Mouse (Mus musculus) spleen, postnatal 0 days (tissue): ENCODE measurements around the gene Pip5kl1. TPM values are rescaled to one million over a fixed set of nuclear protein-coding genes. Genes with fewer than 3 reads are reported as not detected.

Experiments used
- polyA plus RNA-seq: library from polyadenylated mRNA; unstranded; fragments of >200 nt; fragmentation: Nextera tagmentation; extraction: Ambion mirVana; gene quantifications from 2 replicates; pipeline ENCODE4 v1.2.1, GENCODE M21; 2015

The Pip5kl1 gene
- polyA plus RNA-seq: not detected in 2 replicates

DNA sequence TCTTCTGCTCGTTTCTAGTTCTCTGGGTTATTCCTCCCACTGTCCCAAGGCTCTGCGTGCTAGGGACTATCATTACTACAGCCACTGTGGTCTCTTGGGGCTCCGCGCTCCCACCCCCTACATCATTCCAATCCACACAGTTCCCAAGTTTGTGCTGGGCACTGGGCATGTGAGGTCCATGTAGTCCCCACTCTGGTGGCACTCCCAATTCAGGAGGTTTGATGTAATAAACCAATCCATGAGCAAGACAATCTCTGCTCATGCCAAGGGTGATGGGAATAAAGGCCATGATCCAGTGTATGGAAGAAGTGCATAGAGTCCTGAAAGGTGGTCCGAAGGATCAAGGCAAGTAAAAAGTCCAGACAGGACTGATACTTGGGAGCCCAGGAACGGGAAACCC is at the start of gene Pip5kl1:
Gene Pip5kl1 (plus strand): TSS at position 301 of the 400 bp plus-strand sequence.

DNA sequence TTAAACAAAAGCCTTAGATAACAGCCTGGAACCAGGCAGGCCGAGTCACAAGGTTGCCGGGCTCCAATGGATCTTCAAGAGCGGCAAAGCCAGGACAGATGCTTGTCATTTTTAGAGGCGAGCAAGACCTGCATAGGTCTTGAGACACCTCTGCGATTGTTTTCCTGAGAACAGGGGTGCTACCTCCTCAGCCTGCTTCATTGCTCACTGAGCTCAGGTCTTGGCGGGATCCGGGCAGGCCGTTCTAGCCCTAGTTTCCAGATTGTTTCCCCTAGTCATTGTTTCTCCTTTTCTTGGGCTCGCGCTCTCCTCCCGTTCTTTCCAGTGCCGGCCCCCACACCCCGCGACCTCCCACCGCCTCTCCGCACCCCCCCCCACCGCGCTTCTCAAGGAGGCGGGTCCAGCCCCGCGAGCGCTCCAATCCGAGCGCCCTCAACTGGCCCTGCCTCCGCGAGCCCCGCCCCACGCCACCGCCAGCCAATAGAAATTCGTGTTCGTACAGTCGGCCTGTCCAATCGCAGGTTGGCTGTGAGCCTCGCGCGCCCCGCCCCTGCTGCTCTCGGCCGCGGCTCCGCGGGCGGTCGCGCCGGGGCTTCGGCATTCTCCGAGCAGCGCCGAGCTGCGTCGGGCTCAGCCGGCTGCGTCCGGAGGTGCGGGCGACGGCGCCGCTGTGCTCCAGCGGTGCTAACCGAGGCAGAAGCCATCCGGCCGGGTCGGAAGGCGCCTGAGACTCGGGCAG is 39.7 kb upstream of the Pip5kl1 start, which contains the start of gene Fam102a:
Gene Fam102a (plus strand): TSS at position 600 of the 739 bp plus-strand sequence.

DNA sequence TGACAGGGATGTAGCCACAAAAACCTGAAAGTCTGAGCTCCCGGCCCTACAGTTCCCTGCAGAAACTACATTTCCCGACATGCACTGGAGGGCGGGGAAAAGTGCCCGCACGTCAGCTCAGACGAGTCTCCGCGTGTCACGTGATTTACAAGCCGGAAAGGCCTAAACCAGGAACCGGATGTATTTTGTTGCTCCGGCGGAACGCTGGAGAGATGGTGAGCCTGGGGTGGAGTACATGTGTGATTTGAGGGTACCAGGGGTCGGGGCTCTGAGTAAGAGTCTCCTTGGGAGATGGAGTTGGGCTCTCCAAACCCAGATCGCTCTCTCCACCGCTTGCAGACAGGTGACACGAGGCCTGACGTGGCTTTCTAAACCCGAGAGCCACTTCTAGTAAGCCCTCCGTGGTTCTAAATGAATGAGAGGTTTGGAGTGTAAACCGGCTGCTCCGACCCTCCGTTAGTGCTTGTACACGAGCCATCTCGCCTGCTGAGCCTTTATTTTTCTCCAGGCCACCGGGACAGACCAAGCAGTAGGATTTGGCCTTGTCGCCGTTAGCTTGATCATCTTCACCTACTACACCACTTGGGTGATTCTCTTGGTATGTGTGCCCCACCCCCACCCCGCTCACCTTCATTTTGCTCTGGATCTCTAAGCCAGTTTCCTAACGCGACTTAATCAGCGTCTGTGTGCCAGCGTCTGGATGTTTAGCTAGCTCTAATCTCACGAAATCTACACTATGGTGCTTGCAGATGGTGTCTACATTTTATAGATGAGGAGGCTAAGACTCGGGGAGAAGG is 3.7 kb upstream of the Pip5kl1 start, which contains the start of gene Dpm2:
Gene Dpm2 (plus strand): TSS at position 161 of the 797 bp plus-strand sequence.

DNA sequence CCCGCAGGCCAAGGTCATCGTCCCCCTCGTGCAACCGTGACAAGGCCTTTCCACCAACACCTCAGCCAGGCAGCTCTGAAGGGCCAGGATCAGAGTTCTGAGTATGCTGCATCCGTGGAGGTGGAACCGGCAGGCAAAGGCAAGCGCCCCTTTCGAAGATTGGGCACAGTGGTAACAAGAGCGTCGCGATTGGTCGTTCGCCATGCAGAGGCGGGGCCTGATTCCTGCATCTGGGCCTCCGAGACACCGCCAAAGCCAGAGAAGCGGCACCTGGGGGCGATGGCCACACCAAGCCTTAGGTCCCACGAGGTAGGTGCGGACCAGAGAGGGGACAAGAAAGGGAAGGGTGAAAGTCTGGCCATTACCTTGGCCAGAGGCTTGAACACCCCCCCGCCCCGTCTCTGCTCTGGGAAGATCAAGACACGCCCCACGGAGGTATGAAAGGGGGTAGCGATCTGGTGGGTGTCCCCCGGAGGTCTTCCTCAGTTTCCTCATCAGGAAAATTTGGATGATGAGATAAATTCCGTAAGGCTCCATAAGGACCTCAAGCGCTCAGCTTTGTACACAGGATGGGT is 1.1 kb downstream of the Pip5kl1 start, which contains the start of gene 9430097D07Rik:
Gene 9430097D07Rik (minus strand): TSS at position 99 of the 575 bp plus-strand sequence.

DNA sequence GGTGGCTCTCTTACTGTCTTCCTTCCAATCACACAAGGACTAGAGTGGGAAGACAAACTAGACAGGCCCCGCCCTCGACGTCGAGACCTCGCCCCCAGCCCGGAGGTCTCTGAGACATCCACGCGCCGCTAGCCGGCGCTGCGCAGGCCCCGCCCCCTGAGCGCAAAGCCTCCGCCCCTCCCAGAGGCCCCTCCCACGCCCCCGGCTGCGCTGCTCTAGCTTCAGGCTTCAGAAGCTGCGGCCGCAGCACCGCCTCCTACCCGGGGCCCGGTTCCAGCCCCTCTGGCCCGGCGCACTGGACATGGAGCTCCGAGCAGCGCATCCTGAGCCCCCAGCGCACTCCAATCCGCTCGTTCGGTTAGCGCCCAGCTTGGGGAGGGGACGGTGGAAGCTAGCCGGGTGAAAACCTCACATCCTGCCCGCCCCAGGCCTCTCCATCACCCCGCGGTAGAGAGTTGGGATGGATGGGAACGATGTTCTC is 12.3 kb downstream of the Pip5kl1 start, which contains the start of gene St6galnac4:
Gene St6galnac4 (plus strand): TSS at position 225 of the 481 bp plus-strand sequence.

DNA sequence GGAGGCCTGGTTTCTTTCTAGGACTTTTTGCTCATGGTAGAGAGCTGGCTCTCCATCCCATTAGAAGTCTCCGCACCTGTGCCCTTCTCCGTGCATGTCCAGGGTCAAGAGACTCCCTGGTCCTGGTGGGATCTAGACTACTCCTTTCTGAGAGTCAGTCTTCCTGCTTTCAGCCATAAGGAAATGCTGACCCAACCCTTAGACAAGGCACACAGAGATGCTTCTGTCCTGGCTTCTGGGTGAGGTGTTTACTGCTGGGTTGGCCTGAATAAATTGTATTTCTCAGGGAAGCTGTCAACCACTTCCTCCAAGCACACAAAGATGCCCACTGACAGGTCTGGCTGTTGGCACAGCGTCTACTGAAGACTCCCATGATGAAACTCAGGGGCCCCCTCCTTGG is 24.8 kb downstream of the Pip5kl1 start, which contains the start of gene St6galnac6:
Gene St6galnac6 (plus strand): TSS at position 301 of the 400 bp plus-strand sequence.

DNA sequence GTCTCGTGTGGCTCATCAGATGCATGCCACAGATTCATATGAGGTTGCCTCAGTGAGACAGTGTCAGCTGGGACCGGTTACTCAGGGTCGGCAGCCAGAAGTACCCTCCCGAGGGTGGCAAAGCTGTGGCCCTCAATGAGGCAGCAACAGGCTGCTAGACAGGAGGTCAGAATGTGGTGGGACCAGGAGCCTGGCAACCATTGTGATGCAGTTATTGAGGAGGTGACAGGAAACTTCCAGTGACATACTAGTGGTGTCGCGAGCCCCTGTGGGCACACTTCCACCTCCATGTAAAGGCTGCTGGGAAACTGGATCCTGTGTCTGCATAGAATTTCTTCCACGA is 46.9 kb downstream of the Pip5kl1 start, which contains the start of gene Ak1:
Gene Ak1 (plus strand): TSS at position 242 of the 343 bp plus-strand sequence.

Other genes with a start within 250 kb of the Pip5kl1 start
- 20.5 and 25.2 TPM in 2 replicates for gene Ciz1, start 222.5 kb upstream of the Pip5kl1 start, polyA plus RNA-seq
- 2.0 and 3.8 TPM in 2 replicates for gene Dnm1, start 221.5 kb upstream of the Pip5kl1 start, polyA plus RNA-seq
- gene 1110008P14Rik, start 192.9 kb upstream of the Pip5kl1 start, polyA plus RNA-seq: 45.8 and 48.6 TPM in 2 replicates
- gene Lcn2, start 186.5 kb upstream of the Pip5kl1 start, polyA plus RNA-seq: 401 and 613 TPM in 2 replicates
- gene Ptges2, start 178.9 kb upstream of the Pip5kl1 start, polyA plus RNA-seq: 13.7 and 14.0 TPM in 2 replicates
- 2.5 and 2.9 TPM in 2 replicates for gene Naif1, start 124.3 kb upstream of the Pip5kl1 start, polyA plus RNA-seq
- gene Slc25a25, start 123.4 kb upstream of the Pip5kl1 start, polyA plus RNA-seq: 7.0 and 7.8 TPM in 2 replicates
- gene Fam102a, start 39.5 kb upstream of the Pip5kl1 start, polyA plus RNA-seq: 3.9 and 5.6 TPM in 2 replicates
- 73.8 and 81.9 TPM in 2 replicates for gene Dpm2, start 3.9 kb upstream of the Pip5kl1 start, polyA plus RNA-seq
- gene 9430097D07Rik, start 887 bp downstream of the Pip5kl1 start, polyA plus RNA-seq: not detected in 2 replicates
- 14.7 and 19.2 TPM in 2 replicates for gene St6galnac4, start 12.3 kb downstream of the Pip5kl1 start, polyA plus RNA-seq
- 13.3 and 16.6 TPM in 2 replicates for gene St6galnac6, start 24.9 kb downstream of the Pip5kl1 start, polyA plus RNA-seq
- gene Ak1, start 47.0 kb downstream of the Pip5kl1 start, polyA plus RNA-seq: 4.8 and 5.1 TPM in 2 replicates
- gene Eng, start 71.8 kb downstream of the Pip5kl1 start, polyA plus RNA-seq: 40.5 and 45.8 TPM in 2 replicates
- gene Fpgs, start 129.3 kb downstream of the Pip5kl1 start, polyA plus RNA-seq: 20.0 and 22.3 TPM in 2 replicates
- 71.1 and 76.8 TPM in 2 replicates for gene Cdk9, start 138.3 kb downstream of the Pip5kl1 start, polyA plus RNA-seq
- gene Sh2d3c, start 146.3 kb downstream of the Pip5kl1 start, polyA plus RNA-seq: 21.4 and 28.6 TPM in 2 replicates
- 0.41 TPM in 1 of 2 replicates, not detected in the other for gene 6330409D20Rik, start 166.2 kb downstream of the Pip5kl1 start, polyA plus RNA-seq
- 23.5 and 29.9 TPM in 2 replicates for gene Tor2a, start 182.4 kb downstream of the Pip5kl1 start, polyA plus RNA-seq
- 0.05 and 0.17 TPM in 2 replicates for gene Ttc16, start 200.8 kb downstream of the Pip5kl1 start, polyA plus RNA-seq
- gene Ptrh1, start 201.0 kb downstream of the Pip5kl1 start, polyA plus RNA-seq: 2.4 and 3.0 TPM in 2 replicates
- 0.12 and 0.37 TPM in 2 replicates for gene Cfap157, start 209.6 kb downstream of the Pip5kl1 start, polyA plus RNA-seq